Mouse (Mus musculus) layer of hippocampus, postnatal 36 days (tissue): ENCODE results near the gene Cpne5. TPM values are rescaled to one million over a fixed set of nuclear protein-coding genes. Genes with fewer than 3 reads are reported as not detected.
"Not testable (repeated sequence)": the region's sequence is repeated elsewhere in the genome, so short reads cannot be mapped to it uniquely, and the experiment has no call there.

ENCODE experiments used
- DNase-seq, 2 experiments: peaks; one replicate each; pipeline ENCODE4 v3.0.0; 2022
- total RNA-seq, 2 experiments: library from RNA; stranded (reverse); gene quantifications; 2 replicates each; pipeline ENCODE4 v1.2.3; 2021

Cpne5 gene
- total RNA-seq, 2 experiments from 2014 or later, result 30.4 to 31.7 TPM

DNA sequence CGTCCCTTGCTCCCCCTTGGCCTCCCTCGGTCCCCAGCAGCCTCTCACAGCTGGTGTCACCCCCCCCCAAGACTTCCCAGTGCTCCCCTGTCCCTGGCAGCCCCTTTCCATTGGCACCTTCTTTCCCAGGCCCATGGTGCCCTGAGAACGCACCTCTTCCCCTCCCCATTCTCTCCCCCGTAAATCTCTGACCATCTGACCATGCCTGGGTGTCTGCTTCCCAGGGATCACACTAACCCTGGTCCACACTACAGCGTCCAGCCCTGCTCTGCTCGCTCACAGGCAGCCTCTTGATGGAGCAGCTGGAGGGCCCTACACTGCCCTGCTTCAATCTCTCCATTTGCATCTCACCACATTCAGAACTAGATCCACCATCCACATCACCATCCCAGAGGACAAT is 18.5 kb upstream of the Cpne5 start:
- DNase-seq, result no peak

DNA sequence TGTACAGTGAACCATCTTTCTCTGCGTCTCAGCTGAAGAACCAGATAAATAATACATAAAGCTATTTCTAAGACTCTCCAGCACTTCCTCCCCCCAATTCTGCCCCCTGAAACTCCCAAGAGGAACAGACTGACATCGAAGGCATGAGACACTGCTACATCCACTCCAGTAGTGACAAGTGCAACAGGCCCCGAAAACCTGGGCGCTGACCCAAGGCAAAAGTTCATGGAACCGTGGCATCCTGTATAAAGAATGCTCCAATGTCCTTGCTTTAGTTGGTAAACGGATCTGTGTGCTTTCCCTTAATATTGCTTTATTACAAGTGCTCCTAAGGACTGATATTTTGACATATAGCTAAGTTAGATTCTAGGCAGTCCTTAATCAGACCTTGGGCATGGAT is 16.8 kb upstream of the Cpne5 start:
- DNase-seq, result not testable (repeated sequence)

DNA sequence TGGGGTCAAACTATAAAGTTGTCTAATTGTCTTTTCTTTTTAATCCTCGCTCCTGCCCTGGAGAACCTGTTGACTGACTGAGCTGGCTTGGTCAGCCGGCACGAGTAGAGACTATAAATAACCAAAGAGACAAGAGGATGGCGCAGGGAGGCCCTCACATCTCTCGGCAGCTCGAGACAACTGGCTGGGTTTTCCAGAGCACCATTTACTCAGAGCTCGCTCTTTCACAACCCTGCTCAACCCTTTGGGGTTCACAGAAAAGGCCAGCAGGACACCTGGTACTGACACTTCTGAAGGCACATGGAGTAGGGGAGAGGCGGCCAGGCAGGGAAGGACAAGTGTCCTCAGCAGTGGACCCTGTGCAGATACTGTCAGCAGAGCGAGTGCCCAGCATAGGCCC is 15.7 kb upstream of the Cpne5 start:
- DNase-seq, result no peak

DNA sequence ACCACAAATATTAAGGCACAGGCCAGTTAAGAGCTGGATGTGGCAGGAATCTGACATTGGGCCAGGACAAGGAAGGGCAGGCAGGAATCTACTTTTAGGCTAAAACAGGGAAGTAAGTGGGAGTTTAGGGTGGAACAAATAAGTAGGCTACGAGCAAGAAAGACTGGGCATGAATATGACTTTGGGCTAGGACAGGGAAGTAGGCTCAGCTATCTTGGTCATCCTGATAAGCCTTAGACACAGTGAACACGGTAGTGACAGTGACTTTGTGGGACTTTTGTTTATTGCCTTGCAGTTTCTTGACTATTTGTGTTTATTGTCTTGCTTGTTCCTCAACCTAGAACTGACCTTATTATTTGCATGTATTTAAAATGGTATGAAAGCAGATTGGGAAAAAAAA is 15.3 kb upstream of the Cpne5 start:
- no peak for DNase-seq

DNA sequence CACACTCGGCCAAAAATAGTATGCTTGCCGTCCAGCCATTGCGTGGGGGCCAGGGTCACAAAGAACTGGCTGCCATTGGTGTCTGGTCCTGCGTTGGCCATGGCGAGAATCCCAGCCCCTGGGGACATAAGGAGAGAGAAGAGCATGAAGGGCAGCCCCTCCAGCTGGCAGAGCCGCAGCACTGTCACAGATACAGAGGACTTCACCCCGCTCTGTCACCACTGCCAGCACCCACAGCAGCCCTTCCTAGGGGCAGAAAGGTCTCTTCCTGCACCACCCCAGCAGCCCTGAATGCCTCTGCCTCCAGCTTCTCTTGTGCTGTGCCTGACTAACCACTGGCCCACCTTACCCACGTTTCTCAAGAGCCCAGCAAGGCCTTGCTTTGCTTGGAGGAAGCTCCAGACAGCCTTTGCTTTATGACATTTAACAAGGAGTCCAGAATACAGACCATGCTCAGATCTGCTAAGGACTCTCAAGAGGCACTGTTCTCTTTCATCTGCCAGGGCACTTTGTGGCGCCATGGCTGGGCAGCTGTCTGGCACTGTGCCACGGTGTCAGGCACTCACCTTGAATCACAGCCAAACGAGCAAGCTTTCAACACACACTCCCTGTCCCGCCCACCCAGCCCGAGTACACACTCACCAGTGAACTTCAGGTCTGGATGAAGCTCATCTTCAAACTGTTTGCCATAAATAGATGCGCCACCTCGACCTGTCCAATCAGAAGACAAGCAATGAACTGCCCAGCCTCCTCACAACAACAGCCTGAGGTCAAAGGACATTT is 13.8 kb upstream of the Cpne5 start:
- no peak for DNase-seq

DNA sequence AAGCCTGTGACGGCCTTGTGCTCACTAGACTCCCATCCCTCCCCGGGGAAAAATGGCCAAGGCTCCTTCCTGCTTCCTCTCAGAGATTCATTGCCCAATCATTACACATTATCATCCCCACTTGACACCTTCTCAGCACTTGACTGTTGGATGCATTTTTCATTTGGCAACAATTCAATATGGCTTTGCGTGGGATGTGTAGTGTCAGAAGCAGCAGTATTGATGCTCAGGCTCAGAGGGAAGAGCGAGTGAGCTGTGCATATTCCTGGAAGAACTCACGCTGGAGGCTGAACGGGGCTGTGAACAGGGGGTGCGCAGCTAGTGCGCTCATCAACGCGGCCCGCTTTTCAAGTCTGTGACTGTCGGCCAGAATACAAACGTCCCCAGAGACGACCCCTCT is 13.0 kb upstream of the Cpne5 start:
- not testable (repeated sequence) for DNase-seq

DNA sequence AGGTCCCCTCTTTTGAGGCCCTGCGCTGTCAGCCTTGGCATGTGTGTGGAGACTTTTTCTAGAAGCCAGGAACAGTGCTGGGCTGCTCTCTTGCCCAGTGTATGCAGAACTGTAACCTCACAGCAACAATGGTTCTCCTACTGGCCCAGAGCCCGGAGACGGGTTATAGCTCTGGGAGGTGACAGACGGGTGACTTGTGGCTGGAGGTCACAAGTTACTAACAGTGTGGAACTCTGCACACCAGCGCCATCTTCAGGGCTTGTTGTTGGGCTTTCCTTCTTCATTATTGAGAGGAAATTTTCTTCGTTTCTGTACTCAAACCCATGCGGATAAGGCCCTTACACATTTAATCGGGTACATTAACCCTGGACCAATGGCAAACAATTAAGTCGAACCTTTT is 11.5 kb upstream of the Cpne5 start:
- no peak for DNase-seq

DNA sequence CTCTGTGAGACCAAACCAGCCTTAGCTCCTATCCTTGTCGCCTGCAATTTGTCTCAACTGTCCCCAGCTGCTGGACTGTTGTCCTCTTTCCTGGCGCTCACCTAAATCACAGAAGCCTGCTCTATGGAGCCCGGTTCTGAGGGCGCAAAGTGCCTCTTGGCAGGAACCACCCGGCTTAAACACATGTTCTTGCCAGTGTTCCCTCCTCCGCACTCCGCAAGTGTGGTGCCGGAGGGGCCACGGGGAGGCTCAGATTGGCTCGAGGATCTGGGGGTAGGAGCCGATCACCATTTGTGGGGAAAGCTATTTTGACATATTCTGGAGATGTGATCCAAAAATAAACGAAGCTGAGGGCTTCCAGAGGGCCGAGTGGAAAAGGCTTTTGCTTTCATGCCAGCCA is 9.9 kb upstream of the Cpne5 start:
- DNase-seq, result no peak

DNA sequence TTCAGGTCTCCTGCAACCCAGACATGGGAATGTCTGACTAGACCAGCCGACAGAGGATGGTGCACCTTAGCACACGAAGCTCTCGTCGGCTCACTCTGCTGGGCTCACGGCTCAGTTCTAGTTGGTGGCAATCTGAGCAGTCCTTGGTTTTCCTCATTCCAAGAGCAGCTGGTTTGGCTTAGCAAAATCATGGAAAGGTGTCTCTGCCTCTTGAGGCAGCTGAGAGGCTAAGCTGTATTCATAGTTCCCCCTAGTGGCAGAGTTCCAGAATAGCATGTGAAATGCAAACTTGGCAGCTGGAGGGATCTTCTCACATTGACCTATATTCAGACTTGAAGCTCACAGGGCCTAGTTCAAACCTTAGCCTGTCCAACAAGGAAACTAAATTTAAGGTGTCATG is 8.6 kb upstream of the Cpne5 start:
- no peak for DNase-seq

DNA sequence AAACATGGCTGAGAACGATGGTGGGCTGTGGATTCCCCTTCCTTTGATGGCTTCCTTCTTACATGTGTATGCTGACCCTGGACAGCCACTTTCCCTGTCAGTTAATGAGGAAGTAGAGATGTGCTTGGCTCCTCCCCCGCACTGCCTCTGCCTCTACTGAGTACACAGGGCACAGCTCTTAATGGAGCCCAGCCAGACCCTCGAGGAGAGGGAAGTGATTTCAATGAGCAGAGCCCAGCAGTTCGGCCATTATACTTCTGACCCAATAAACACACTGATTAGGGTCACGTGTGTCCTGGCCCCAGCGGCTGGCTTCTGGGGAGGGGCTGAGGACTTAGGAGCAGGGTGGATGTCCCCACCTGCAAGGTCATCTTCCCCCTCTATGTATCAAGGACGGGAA is 7.8 kb upstream of the Cpne5 start:
- DNase-seq, result no peak

DNA sequence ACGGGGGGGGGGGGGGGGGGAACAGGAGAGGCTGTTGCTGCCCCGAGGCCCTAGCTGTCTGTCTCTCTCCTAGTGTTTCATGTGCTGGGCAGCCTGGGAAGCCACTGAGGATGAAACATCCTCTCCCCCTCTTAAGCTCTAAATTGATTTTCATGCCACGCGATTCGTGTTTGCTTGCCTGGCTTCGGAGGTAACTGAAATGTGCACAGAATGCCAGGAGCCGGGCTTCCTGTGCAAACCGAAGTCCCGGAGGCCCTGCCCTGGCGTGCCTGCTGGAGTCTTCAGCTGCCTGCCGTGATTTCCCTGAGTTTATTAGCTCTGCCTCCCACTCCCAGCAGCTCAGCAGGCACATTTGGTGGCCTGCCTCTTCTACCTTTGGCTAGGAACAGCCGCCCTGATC is 6.9 kb upstream of the Cpne5 start:
- DNase-seq, result no peak

DNA sequence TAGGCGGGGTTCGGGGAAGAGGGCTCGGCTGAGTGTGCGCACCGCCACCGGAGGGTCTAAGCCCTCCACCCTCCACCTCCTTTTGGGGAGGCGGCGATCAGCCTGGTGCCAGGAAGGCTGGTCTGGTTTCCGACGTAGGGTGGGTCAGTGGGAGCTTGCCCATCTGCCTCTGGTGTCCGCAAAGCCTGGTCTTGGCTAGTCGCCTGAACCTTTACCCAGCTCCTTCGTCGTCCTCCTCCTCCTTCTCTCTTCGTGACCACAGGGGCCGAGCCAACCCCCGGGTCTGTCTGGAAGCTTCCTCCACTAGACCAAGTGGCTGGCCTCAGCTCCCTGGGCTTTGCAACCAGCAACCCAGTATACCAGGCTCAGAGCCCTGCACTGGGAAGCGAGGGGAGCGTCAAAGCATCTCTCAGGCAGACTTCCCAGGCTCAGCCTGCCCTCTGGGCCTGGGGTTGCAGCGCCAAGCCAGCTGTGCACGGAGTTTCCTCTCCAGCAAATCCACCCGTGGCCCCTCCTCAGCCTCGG is 516 bp upstream of the Cpne5 start:
- DNase-seq, result no peak

DNA sequence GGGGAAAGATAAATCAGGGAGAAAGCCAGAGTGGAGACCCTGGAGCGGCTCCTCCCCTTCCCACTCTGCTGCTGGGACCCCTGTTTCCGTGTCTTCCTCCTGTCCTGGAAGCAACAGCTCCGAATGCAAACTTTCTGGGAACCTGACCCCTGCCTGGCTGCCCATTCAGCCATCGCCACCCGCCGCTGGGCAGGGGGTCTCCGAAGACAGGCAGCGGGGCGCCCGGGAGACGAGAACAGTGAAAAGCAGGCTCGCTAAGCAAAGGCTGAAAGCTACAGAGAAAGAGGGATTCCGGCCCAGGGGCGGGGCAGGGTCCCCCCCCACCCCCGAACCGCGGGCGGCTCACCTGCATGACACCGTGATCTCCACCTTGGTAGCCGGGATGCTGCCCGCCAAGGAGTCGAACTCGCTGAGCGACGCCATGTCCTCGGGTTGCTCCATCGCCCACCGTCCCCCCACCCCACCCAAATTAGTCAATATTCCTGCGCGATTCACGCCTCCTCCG is 648 bp downstream of the Cpne5 start:
- no peak for DNase-seq

DNA sequence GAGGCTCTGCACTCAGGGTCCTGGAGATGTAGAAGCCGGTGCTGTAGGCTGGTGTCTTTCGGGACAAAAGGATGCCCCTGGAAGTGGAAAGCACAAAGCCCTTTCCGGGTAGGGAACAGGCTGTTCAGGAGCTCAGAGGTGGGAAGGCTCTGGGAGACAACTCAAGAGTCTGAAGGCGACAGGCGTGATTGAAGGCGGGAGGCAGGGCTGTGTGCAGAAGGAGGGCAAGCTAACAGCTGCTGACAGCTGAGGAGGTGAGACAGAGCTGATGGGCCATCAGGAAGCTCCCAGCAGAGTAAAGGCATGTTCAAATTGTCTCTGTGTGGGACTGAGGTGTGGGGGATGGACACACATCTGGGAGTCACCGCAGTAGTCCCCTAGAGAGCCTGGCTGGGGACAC is 1.9 kb downstream of the Cpne5 start:
- no peak for DNase-seq

DNA sequence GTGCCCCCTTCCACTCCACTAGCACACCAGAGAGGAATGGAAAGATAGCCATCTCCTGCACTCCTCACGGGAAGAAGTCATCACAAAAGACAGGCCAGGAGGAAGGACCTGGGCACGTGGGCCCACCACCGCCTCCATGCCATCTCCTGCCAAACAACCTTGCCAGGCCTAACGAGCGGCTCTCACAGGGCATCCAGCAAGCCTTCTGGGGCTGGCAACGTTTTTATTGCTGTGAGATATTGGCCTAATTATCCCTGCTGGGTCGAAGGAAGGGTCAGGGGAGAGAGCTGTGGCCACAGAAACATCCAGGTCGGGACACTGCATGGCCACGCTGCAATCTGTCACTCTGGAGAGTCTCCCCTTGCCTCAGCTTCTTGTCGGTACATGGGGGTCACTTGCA is 6.9 kb downstream of the Cpne5 start:
- DNase-seq, result no peak

DNA sequence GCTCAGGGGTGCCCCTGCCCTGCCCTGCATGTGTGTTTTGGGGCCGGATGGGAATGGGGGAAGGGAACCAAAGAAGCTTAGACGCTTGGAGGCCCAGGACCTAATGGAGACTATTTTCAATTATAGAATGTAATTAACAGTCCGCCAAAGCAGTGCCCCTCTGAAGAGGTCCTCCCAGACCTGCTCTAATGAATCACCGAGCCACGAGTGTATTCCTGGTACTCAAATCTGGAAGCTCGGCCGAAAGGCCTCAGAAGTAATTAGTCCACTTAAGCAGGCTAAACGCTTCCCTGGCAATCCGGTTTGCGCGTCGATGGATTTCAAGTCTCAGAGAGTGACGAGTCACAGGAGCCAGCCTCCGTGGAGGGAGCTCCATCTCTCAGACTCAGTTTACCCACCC is 17.3 kb downstream of the Cpne5 start:
- DNase-seq, result no peak

DNA sequence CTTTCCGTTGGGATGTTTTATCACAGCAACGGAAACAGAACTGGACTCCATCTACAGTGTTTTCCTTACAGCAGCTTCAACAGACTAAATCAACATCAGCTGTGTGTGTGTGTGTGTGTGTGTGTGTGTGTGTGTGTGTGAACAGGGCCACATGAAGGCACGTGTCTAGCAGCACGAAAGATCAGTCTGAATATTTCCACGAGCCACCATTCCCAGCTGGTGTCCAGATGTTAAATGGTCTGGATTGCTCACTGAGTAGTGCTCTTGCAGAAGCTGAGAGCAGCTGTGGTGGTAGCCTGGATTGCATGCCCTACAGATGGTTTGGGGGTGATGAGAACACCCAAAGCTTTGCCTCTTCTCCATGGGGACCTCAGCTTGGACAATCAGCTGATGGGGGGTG is 19.9 kb downstream of the Cpne5 start:
- DNase-seq, result no peak

DNA sequence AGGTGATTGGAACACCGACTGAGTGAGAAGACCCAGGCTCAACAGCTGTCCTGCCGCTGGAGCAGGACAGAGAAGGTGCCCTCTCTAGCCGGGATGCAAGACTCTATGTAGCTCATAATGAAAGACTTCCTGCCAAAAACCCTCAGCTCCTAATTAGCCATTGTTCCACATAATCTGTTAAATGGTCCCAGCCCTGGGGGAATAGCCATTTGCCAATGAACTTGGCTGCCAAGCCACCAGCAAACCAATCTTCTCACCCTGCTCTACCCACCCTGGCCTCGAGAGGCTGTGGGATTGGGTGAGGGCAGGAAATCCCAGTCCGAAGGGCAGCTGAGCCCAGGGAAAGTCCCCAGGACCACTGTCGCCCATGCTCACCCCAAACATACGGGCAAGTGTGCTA is 21.9 kb downstream of the Cpne5 start:
- DNase-seq, result no peak

DNA sequence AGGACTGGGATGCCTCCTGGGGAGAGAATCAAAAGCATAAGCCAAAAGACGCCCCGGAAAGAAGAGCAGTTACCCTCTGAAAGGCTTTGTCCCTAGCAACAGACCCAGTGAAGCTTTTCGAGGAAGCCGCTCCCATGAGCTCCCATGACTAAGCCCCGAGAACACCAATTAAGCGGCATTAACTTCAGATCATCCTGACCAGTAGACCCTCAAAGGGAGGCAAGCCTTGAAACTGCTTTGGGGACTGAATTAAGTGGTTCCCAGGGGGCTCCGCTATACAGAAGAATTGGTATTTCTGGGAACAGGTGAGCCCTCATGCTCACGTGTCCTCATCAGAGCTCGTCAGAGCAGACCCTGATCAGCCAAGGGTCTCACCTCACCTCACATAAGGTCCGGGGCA is 23.3 kb downstream of the Cpne5 start:
- DNase-seq, result no peak

DNA sequence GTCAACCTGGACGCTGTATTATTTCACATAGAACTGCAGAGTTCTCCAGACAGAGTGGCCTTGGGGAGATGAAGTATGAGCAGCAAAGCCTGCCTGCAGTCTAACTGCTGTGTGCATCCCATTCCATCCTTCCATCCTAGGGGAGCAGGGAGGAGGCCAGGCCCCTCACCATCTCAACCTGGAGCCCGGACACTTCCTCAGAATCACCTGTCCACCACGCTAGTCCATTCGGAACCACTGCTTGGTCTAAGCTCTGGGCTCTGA is 23.8 kb downstream of the Cpne5 start:
- DNase-seq, result no peak

DNA sequence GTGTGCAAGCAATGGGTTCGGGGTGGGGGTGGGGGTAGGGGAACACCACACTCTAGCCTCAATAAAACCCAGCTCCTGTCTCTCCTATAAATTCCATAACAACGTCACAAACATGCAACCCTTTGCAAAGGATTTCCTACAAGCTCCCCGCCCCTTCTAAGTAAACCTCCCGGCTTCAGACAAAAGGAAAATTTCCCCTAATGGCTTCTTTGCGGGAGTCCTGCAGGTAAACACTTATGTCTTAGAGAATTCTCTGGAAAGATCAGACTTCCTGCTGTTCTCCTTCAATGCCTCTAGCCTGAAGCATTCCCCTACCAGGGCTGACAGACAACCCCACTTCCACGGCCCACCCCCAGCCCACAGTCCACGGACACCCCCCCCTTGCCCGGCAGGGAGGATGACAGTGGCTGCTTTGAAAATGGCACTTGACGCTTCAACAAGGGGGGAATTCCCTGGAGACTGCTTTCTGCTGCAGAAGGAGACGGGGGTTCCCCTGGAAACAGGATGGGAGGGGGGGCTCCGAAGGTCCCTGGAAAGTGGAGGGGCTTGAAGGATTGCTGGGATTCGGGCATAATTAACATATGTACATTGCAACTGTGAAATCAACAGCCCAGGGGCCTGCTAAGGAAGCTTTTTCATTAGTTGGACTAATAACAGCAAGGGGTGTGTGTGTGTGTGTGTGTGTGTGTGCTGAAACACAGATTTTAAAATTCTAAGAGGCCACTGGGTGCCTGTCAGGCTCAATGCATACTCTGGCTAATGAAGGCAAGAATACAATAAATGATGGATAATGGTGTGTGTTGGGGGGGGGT is 24.4 kb downstream of the Cpne5 start:
- no peak for DNase-seq

DNA sequence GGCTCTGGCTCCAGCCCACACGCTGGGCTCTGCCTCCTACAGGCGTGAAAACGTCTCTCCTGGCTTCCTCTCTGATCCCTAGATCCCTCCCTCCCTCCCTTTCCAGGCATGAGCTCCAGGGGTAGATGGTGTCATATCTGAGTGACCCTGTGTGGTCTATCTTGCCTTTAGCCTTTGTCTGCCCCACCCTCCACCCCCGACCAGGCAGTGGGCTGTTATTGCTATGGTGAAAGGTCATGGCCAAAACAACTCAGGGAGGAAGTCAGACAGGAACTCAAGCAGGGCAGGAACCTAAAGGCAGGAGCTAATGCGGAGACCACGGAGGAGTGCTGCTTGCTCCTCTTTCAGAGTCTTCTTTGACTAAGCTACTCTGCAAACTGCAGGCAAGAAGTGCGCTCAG is 26.1 kb downstream of the Cpne5 start:
- DNase-seq, result no peak

DNA sequence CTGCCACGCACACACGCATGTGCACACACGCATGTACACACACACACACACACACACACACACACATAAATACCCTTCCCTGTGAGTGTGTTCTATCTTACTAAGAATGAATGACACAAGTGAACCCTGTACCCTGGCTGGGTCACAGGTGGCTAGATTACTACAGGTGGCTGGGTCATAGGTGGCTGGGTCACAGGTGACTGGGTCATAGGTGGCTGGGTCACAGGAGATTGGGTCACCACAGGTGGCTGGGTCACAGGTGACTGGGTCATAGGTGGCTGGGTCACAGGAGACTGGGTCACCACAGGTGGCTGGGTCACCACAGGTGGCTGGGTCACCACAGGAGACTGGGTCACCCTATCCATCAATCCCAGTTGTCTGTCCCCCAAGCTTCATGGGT is 27.9 kb downstream of the Cpne5 start:
- DNase-seq, result no peak

DNA sequence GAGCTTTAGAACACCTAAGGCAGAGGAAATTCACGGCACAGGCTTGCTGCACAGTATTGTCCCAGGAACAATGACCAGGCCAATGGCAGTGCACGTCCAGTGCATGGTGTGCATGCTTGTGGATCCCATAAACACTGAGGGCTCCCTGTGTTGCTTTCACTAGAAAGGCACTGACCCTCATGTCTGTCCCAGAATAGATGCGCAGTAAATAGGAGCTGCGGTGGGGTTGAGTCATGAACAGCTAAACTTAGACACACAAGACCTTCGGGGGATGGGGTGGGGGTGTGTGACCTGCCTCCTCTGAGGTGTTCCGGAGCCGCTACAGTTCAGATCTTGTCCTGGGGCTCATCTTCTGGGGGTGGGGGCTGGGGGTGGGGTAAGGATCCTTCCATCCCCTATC is 31.9 kb downstream of the Cpne5 start:
- DNase-seq, result no peak
